Mouse (Mus musculus) layer of hippocampus, adult 18-20 months (tissue): ENCODE measurements around the gene Gpr62. TPM values are rescaled to one million over a fixed set of nuclear protein-coding genes. Genes with fewer than 3 reads are reported as not detected.
A peak's percentile ranks its signal among the peaks of the same experiment; 100 is the strongest.

ENCODE experiments used
- DNase-seq, 2 experiments: peaks; one replicate each; pipeline ENCODE4 v3.0.0; 2022; ENCODE audit warnings: low spot score in 2 of 2
- total RNA-seq, 2 experiments: library from RNA; stranded (reverse); gene quantifications; 2 replicates each; pipeline ENCODE4 v1.2.3; 2021

The Gpr62 gene
- total RNA-seq, 2 experiments from 2014 or later: 12.4 to 12.7 TPM

GRCm38 (mm10) chr9:106475046-106475445 lies 9.3 kb upstream of the Gpr62 start:
- DNase-seq: no peak

DNA sequence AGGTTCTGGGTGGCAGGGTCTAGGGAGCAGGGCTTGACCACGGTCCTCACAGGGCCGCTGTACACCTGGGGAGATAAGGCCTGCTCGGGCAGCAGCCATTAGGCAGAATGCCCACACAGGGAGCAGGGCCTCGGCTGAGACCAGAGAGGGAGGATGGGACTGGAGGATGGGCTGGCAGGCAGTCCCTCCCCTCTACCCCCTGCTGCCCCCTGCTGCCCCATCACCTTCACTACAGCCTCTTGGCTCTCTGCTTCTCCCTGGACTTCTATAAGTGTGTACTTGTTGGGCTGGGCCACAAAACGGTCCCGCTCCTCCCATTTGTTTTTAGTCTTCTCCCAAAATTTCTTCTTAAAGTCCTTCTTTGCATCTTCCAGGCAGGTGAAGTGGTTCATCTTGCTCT lies 8.7 kb upstream of the Gpr62 start:
- DNase-seq: peak in 1 of 2 experiments; percentile 58

DNA sequence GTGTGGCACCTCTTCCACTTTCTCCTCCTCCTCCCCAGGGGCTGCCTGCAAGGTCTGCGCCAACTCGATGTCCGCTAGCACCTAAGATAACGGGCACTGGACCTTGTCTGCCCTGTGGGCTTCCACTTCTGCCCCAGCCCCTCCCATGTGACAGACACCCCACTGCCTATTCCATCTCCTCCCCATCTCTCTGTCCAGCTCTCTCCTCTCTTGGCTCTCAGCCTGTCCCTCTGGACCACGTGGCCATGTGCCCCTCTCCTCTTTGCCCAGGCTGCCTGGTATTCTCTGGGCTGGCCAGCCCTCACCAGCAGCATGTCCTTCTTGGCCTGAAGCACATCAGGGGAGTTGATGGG lies 8.0 kb upstream of the Gpr62 start:
- peak in 1 of 2 experiments; percentile 6 for DNase-seq

GRCm38 (mm10) chr9:106473081-106473752 lies 7.5 kb upstream of the Gpr62 start:
- DNase-seq: peak in 1 of 2 experiments; percentile 1

GRCm38 (mm10) chr9:106472321-106472720 lies 6.6 kb upstream of the Gpr62 start:
- no peak for DNase-seq

DNA sequence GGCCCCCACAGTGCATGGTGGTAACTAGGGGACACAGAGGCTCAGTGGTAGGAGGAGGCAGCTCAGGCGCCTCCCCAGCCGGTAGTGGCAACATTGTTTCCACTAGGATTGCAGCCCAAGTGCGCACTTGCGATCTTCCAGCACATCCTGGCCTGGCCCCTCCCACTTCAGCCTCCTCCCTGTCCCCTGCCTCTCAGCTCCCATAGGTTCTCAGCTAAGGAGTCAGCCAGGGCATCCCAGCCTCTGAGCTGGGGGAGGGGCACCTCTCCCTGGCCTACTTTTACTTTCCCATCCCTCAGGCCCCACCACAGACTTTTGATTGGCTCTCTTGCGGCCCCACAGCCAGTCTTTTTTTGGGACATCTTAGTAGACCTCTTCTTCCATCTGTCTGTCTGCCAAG lies 6.2 kb upstream of the Gpr62 start:
- no peak for DNase-seq

- no peak for DNase-seq
Observed at GRCm38 (mm10) chr9:106470991-106471750, 5.4 kb upstream of the Gpr62 start.

- DNase-seq: no peak
Observed at GRCm38 (mm10) chr9:106469776-106470175, 4.0 kb upstream of the Gpr62 start.

GRCm38 (mm10) chr9:106469317-106469716 lies 3.6 kb upstream of the Gpr62 start:
- no peak for DNase-seq

DNA sequence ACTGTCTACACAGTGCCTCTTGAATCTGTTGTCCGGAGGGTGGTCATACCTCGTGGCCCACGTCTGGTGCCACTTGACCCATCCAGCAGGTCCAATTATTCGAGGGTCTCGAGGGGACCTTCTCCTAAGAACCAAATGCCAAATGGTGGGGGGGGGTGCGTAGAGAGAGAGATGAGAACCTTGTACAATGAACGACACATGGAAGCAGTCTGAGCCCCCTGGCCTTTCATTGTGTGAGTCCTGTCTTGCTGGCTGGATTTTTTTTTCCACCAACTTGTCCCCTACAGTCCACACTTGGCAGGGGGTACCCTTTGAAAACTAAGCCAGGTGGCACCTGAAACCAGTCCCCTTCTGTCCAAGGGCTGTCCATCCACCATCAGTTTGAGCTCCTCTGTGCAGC lies 2.0 kb upstream of the Gpr62 start:
- DNase-seq: no peak

DNA sequence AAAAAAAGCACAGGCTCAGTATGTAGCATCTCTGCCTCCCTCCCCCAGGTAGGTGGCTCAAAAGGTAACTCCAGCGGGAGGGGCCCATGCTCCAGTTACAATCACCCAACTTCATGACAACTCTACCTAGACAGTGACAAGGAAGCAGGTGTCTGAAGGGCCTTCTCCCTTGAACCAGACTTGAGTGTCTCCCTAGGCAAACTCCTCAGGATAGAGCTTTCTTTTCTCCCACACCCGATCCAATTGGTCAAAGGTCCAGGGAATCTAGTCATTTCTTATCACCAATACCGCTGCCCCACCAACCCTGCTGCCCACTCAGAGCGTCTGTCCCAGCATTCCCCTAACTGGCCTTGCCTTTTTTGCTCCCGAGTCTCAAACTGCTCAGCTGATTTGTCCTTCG lies 983 bp upstream of the Gpr62 start:
- no peak for DNase-seq

DNA sequence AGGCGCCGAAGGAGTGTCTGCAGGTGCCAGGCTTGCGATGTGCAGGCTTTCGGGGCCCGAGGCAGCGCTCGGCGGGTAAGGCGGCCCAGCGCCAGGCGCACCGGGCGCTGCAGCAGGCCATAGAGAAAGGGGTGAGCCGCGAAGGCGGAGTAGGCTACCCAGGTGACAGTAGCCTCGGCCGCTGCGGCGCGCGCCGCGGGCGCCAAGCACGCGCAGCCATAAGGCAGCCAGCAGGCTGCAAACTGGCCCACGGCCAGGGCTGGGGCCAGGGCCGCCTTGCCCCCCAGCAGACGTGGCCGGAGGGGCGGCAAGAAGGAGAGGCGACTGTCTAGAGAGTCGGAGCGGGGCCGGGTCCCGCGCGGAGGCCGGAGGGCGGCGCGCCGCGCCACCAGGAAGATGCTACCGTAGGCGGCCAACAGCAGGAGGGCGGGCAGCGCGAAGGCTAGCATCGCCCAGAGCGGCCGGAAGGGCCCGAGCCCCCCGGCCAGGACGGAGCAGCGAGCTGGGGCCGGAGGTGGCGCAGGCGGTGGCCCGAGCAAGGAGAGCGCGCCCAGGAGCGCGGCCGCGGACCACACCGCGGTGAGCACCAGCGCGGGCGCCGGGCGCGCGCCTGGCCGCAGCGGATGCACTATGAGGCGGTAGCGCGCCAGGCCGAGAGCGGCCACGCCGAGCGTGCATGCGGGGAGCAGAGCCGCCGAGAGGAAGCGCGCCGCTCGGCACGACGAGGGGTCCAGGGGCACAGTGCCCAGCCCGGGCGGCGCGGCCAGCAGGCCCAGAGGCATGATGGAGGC lies 792 bp downstream of the Gpr62 start:
- DNase-seq: peak in 1 of 2 experiments; percentile 80

GRCm38 (mm10) chr9:106463122-106464063 lies 2.3 kb downstream of the Gpr62 start:
- DNase-seq: no peak

GRCm38 (mm10) chr9:106462430-106462800 lies 3.3 kb downstream of the Gpr62 start:
- no peak for DNase-seq

DNA sequence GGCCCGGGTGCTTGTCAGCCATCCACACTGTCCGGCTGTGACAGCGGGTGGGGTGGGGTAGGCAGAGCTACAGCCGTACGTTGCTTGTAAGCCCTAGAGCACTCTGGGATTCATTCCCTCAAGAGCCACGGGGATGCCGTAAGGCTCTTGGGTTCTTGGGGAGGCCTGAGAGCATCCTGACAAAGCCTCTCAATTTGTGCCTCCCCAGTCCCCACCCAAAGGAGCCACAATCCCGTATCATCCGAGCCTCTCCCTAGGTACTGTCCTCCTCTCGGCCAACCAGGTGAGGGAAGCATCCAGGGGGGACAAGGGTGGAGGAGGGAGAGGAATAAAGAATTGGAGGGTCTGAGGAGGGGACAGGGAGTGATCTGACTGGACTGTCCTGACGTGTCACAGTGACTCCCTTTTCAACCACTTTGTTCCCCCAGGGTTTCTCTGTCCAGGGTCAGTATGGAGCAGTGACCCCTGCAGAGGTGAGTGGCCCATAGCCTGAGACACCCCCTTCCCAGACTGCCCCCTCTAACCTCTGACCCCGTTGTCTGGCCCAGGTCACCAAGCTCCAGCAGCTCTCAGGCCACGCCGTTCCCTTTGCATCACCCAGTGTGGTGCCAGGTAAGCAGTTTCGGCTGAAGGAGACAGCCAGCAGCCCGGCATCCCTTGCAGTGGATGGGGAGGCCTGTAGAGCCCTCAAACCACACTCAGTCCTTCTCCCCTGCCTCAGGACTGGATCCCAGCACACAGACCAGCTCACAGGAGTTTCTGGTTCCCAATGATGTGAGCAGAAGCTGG lies 3.9 kb downstream of the Gpr62 start:
- no peak for DNase-seq

GRCm38 (mm10) chr9:106461026-106461415 lies 4.7 kb downstream of the Gpr62 start:
- no peak for DNase-seq

DNA sequence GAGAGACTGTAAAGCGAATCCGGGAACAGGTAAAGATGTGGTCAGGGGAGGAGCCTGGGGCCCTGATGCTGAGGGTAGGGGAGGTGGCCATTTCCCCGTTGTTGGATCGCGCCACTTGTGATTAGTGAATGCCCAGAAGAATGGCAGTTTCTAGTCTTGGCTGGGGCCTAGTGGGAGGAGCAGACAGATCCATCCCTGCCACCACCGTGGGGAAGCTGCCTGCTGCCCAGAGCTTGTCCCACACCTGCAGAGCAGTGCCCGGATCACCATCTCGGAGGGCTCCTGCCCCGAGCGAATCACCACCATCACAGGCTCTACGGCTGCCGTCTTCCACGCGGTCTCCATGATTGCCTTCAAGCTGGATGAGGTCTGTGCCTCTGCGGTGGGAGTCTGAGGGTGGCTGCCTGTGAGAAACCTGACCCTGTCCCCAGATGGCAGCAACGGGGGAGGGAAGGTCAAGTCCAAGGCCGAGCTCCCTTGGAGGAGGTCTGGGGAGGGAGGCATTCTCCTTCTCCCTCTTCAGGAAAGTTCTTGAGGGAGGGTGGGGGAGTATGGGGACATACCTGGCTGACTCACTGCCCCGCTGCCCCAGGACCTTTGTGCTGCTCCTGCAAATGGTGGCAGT lies 5.2 kb downstream of the Gpr62 start:
- DNase-seq: no peak

- no peak for DNase-seq
Observed at GRCm38 (mm10) chr9:106459946-106460345, 5.8 kb downstream of the Gpr62 start.

- DNase-seq: no peak
Observed at GRCm38 (mm10) chr9:106457920-106458319, 7.8 kb downstream of the Gpr62 start.

DNA sequence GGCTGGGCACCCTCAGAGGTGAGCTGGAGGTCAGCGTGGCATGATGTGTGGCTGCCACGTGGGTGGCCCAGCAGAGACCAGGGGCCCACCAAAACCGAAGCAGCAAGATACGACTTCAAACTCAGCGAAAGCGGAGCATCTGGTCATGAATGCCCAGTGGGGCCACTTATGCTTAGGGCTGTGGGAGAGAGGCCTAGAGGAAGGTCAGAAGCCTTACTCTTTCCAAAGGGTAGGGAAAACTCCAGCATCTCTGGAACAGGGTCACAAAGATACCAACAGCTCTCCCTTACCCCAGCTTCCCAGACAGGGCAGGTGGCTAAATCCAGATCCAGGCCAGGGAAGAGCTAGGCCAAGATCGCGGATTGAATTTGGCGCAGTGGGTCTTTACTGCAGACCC lies 8.6 kb downstream of the Gpr62 start:
- DNase-seq: no peak
